Mouse (Mus musculus): ENCODE measurements around the gene Zfp266. TPM values are rescaled to one million over a fixed set of nuclear protein-coding genes. Genes with fewer than 3 reads are reported as not detected.

Gene Zfp266
- total and polyA plus RNA-seq, 2 experiments from 2014 or later, result 54.8 to 96.3 TPM

GRCm38 (mm10) chr9:20453647-20454046, 67.6 kb downstream of the Zfp266 start:
- Histone ChIP-seq H3K36me3 (ENCODE audit: insufficient read depth, low read length) (peaks cover 22% of the 10 kb centered on the region; the same call in 1 of the 2 replicates), H3K27me3 (ENCODE audit: insufficient read depth, low read length) (no peaks in the 10 kb centered on the region)
- 92% methylated on average over 4 of the region's 4 CpGs for WGBS

GRCm38 (mm10) chr9:20451493-20451892, 69.7 kb downstream of the Zfp266 start:
- Histone ChIP-seq H3K4me1 (ENCODE audit: insufficient read depth, low read length) (no peaks in the 10 kb centered on the region), H3K9ac (replicated peaks; ENCODE audit: low read length, poor library complexity, severe bottlenecking) (no peak overlapping the region), H3K9me3 (ENCODE audit: low read length) (no peaks in the 10 kb centered on the region), H3K27ac (ENCODE audit: low read depth, low read length) (no peak overlapping the region), H3K4me3 (ENCODE audit: low read depth, low read length) (no peak overlapping the region), H3K4me2 (ENCODE audit: low read depth, low read length, poor library complexity, severe bottlenecking) (no peak overlapping the region), H3K27me3 (ENCODE audit: insufficient read depth, low read length) (no peaks in the 10 kb centered on the region), H3K36me3 (ENCODE audit: insufficient read depth, low read length) (peaks cover 15% of the 10 kb centered on the region; the same call in 1 of the 2 replicates)
- 97% methylated on average over 1 of the region's 1 CpGs for WGBS
- ATAC-seq (ENCODE audit: low FRiP score) (no peak), DNase-seq (ENCODE audit: low spot score) (no peak)
- TF ChIP-seq CTCF (IDR thresholded peaks at IDR 0.05), result no peak

More at GRCm38 (mm10) chr9:20453647-20454046, 67.6 kb downstream of the Zfp266 start:
- TF ChIP-seq CTCF (IDR thresholded peaks at IDR 0.05), result no peak
- Histone ChIP-seq H3K4me1 (ENCODE audit: insufficient read depth, low read length) (0 out of 2 replicates have a peak, but pooled peaks cover under 1% of the 10 kb centered on the region), H3K9me3 (ENCODE audit: low read length) (no peaks in the 10 kb centered on the region), H3K4me3 (ENCODE audit: low read depth, low read length) (no peak overlapping the region), H3K27ac (ENCODE audit: low read depth, low read length) (no peak overlapping the region), H3K9ac (replicated peaks; ENCODE audit: low read length, poor library complexity, severe bottlenecking) (no peak overlapping the region), H3K4me2 (ENCODE audit: low read depth, low read length, poor library complexity, severe bottlenecking) (no peak overlapping the region)
- ATAC-seq (ENCODE audit: low FRiP score), result no peak
- DNase-seq (ENCODE audit: low spot score), result no peak

Other genes starting within 250 kb of the Zfp266 start
- not detected in 2 replicates for gene Olfr39, start 239.1 kb downstream of the Zfp266 start, total RNA-seq (2014; rRNA removed)
- not detected in 2 replicates for gene Olfr39, start 239.1 kb downstream of the Zfp266 start, polyA plus RNA-seq (2015; fragmentation: Nextera tagmentation; extraction: Ambion mirVana)
- not detected in 2 replicates for gene Olfr873, start 222.9 kb downstream of the Zfp266 start, total RNA-seq (2014; rRNA removed)
- gene Olfr873, start 222.9 kb downstream of the Zfp266 start, polyA plus RNA-seq (2015; fragmentation: Nextera tagmentation; extraction: Ambion mirVana), result not detected in 2 replicates
- gene Olfr18, start 185.3 kb downstream of the Zfp266 start, total RNA-seq (2014; rRNA removed), result not detected in 2 replicates
- 0.11 TPM in 1 of 2 replicates, not detected in the other for gene Olfr18, start 185.3 kb downstream of the Zfp266 start, polyA plus RNA-seq (2015; fragmentation: Nextera tagmentation; extraction: Ambion mirVana)
- 23.6 and 45.2 TPM in 2 replicates for gene Zfp560, start 136.2 kb downstream of the Zfp266 start, total RNA-seq (2014; rRNA removed)
- gene Zfp560, start 136.2 kb downstream of the Zfp266 start, polyA plus RNA-seq (2015; fragmentation: Nextera tagmentation; extraction: Ambion mirVana), result 73.4 and 73.6 TPM in 2 replicates
- 20.5 and 31.2 TPM in 2 replicates for gene Zfp26, start 61.3 kb downstream of the Zfp266 start, total RNA-seq (2014; rRNA removed)
- gene Zfp26, start 61.3 kb downstream of the Zfp266 start, polyA plus RNA-seq (2015; fragmentation: Nextera tagmentation; extraction: Ambion mirVana), result 7.6 and 9.3 TPM in 2 replicates
- gene Zfp426, start 28.7 kb downstream of the Zfp266 start, total RNA-seq (2014; rRNA removed), result 33.5 and 62.2 TPM in 2 replicates
- 20.8 and 23.4 TPM in 2 replicates for gene Zfp426, start 28.7 kb downstream of the Zfp266 start, polyA plus RNA-seq (2015; fragmentation: Nextera tagmentation; extraction: Ambion mirVana)
- gene Zfp846, start 59.9 kb upstream of the Zfp266 start, total RNA-seq (2014; rRNA removed), result 21.3 and 27.1 TPM in 2 replicates
- gene Zfp846, start 59.9 kb upstream of the Zfp266 start, polyA plus RNA-seq (2015; fragmentation: Nextera tagmentation; extraction: Ambion mirVana), result 44.2 and 47.5 TPM in 2 replicates
- gene Ubl5, start 121.5 kb upstream of the Zfp266 start, total RNA-seq (2014; rRNA removed), result 213 and 253 TPM in 2 replicates
- 498 and 531 TPM in 2 replicates for gene Ubl5, start 121.5 kb upstream of the Zfp266 start, polyA plus RNA-seq (2015; fragmentation: Nextera tagmentation; extraction: Ambion mirVana)
- 17.6 and 25.3 TPM in 2 replicates for gene Fbxl12, start 123.3 kb upstream of the Zfp266 start, total RNA-seq (2014; rRNA removed)
- gene Fbxl12, start 123.3 kb upstream of the Zfp266 start, polyA plus RNA-seq (2015; fragmentation: Nextera tagmentation; extraction: Ambion mirVana), result 12.9 and 13.6 TPM in 2 replicates
- 31.9 and 32.0 TPM in 2 replicates for gene Pin1, start 130.7 kb upstream of the Zfp266 start, total RNA-seq (2014; rRNA removed)
- gene Pin1, start 130.7 kb upstream of the Zfp266 start, polyA plus RNA-seq (2015; fragmentation: Nextera tagmentation; extraction: Ambion mirVana), result 60.3 and 67.1 TPM in 2 replicates
- 301 and 342 TPM in 2 replicates for gene Olfm2, start 224.9 kb upstream of the Zfp266 start, total RNA-seq (2014; rRNA removed)
- gene Olfm2, start 224.9 kb upstream of the Zfp266 start, polyA plus RNA-seq (2015; fragmentation: Nextera tagmentation; extraction: Ambion mirVana), result 245 and 273 TPM in 2 replicates